Mouse (Mus musculus) liver, embryonic 14.5 days (tissue): Measurements from ENCODE around the gene Pax7.

Source experiments
- CTCF ChIP-seq: IDR thresholded peaks from 2 replicates; pipeline ENCODE4 v1.5.1; 2016; ENCODE audit warnings: antibody characterized with exemption, low read depth, control low read depth
- EP300 ChIP-seq: IDR thresholded peaks from 2 replicates; pipeline ENCODE4 v1.6.1; 2016; ENCODE audit warnings: antibody characterized with exemption, low read depth

DNA sequence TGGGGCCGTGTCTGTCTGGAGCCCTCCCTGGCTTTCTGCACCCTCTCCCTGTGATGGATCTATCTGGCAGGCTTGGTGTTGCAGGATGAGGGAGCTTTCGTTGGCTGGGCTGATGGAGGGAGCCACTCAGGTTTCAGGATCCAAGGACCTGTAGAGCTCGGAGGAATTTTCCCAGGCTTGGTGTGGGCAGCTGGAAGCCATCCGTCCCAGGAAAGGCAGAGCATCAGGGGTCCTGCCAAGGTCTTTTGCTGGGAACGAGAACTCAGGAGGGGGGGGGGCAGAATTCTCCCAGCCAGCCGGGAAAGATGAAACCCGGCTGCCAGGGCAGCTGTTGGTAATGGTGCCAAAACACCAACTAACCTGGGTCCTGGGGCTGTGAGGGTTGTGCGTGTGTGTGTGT is 134.7 kb downstream of the Pax7 start:
- TF ChIP-seq CTCF: no peak
- TF ChIP-seq EP300: no peak
